Mouse (Mus musculus) adrenal gland, postnatal 14 days (tissue): ENCODE measurements around the gene Crygf. TPM values are rescaled to one million over a fixed set of nuclear protein-coding genes. Genes with fewer than 3 reads are reported as not detected.
"Not testable (repeated sequence)": the region's sequence is repeated elsewhere in the genome, so short reads cannot be mapped to it uniquely, and the experiment has no call there.

Experiments used
- DNase-seq: peaks from one replicate; pipeline ENCODE4 v3.0.0; 2021; ENCODE audit warnings: mixed read lengths
- long read RNA-seq, 2 experiments: library from polyadenylated mRNA; stranded (forward); transcript quantifications; one replicate each; pipeline ENCODE4 v2.0.0; 2021
- total RNA-seq: library from RNA; stranded (reverse); gene quantifications from 2 replicates; pipeline ENCODE4 v1.2.3, GENCODE M21; 2021

The Crygf gene
- not detected in 2 replicates for total RNA-seq
- long read RNA-seq, experiment 1: 0 reads
- long read RNA-seq, experiment 2: 0 reads

- no peak for DNase-seq
These were observed at the start of gene Crygf for GRCm38 (mm10) chr1:65926294-65926693. Gene Crygf (plus strand): TSS chr1:65926520.

DNA sequence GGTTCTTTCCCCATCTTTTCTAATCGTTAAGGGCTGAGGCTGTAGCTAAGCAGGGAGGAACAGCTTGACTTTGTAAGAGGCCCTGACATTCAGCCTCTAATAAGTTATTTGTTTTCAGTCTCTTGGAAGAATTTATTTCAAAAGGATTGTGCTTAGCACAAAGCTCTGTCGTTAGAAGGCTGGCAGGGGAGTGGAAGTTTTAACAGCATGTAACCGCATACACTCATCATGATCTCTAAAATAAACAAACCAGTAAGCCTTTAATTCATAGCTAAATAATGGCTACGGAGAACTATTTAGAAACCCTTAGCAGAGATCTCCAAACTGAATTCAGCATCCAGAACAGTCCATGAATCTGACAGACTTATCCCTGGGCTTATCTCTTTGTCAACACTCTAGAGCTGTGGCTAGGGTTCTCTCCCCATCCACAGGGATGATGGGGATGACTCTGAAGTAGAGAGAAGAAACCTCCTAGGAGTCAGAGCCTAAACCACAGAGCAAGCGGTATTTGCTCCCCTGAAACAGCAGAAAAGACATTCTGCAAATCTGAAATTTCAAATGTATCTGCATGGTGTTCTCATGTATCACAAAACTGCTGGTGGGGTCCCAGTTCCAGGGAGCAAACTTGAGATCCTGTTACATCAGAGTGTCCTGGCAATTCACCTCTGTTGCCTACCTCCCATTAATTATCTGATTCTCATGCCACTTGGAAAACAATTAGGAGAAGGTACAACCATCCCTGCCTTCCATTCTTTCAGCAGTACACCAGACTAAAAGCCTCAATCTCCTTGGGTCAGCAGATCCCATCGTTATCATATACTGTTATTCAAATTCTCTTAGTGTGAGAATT, 734 bp upstream of the Crygf start:
- DNase-seq: no peak

DNA sequence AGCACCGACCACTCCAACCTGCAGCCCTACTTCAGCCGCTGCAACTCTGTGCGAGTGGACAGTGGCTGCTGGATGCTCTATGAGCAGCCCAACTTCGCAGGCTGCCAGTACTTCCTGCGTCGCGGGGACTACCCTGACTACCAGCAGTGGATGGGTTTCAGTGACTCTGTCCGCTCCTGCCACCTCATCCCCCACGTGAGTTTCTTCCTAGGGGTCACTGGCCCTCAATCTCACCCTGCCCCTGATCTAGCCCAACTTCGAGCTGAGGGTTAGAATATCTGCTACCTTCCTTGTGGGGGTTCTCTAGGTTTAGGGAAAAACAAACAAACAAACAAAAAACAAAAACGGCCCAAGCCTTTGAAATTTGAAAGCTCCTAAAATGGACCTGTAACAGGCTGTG, 376 bp downstream of the Crygf start:
- not testable (repeated sequence) for DNase-seq

DNA sequence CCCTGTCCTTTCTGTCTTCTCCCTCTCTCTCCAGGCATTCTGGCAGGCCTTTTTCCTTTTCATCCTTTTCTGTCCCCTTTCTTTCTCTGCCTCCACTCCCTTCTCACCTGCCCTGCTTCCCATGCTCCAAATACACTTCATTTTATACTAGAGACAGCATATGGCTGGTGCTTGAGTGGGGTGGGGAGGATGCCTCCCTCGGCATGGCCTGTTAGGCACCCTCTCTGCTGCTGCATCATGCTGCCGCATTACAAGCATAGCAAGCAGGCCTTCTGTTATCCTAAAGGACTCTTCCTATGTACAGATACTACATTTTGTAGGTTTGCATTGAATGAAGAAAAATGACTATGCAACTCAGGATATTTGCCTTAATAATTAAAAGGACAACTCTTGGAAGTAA, 3.7 kb downstream of the Crygf start:
- DNase-seq: no peak

DNA sequence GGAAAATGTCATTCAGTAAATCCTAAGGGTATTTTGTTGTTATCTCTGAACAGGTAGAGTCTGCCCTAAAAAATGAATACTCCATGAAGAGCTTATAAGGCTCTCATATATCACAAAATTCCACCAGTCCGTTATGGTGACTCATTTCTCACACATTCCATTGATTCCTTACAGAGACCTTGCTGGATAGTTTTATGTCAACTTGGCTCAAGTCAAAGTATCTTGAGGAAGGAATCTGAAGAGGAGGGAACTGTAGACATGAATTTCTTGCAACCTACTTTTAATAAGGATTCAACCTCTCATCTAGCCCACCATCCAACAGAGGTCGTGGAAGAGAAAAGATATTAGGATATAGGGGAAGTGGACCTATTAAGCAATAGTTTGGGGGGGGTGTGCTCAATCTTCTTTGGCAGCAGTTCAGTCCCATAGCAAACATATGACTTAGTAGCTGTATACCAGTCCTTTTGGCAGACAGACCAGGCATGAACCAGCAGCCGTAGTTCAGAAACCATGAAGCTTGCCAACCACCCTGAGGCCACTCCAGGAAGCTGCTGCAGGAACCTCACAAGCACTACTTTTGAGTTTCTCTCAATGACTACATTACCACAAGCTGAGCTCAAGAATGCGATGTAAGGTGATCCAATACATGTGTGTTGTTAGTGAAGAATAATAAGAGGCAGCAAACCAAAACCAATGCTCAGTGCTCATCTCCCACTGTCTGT, 5.9 kb downstream of the Crygf start:
- DNase-seq: no peak

Other genes starting within 250 kb of the Crygf start
- 18.7 and 29.5 TPM in 2 replicates for gene Map2, start 248.8 kb downstream of the Crygf start, total RNA-seq